Mouse (Mus musculus) spleen, adult 10 weeks (tissue): ENCODE measurements around the gene Csk. TPM values are rescaled to one million over a fixed set of nuclear protein-coding genes. Genes with fewer than 3 reads are reported as not detected.

ENCODE experiments used
- polyA plus RNA-seq: library from polyadenylated mRNA; stranded (reverse); fragments of 350-450 nt; fragmentation: Illumina TruSeq; extraction: RNeasy Lipid Tissue Mini Kit (QIAGEN cat#74804); gene quantifications from one replicate; pipeline ENCODE4 v1.2.3, GENCODE M21; 2015; ENCODE audit warnings: low replicate concordance; ENCODE audit not compliant: insufficient read depth

The Csk gene
- polyA plus RNA-seq = 262 TPM

GRCm38 (mm10) chr9:57653283-57653682, at the start of gene Csk:
Gene Csk (minus strand): TSS chr9:57653631.

DNA sequence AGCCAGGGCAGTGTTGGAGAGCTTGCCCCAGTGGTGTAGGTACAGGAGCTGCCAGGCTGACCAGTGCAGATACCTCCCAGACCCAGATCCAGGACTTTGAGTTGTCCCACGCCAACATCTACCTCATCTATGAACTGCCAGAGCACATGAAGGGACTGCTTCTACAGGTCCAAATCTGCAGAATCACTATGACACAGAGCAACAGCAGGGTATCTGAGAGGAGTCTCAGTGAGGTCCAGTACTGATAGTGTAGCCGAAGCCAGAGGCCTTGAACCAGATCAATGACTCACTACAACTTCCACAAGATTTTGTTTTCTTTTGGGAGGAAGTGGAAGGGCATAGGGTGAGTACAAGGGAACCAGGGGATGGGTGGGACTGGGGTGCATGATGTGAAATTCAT, 34.3 kb upstream of the Csk start, which contains the start of gene Cyp1a1:
TSS of gene Cyp1a1 (plus strand) at position 178 of the 400 bp plus-strand sequence.

DNA sequence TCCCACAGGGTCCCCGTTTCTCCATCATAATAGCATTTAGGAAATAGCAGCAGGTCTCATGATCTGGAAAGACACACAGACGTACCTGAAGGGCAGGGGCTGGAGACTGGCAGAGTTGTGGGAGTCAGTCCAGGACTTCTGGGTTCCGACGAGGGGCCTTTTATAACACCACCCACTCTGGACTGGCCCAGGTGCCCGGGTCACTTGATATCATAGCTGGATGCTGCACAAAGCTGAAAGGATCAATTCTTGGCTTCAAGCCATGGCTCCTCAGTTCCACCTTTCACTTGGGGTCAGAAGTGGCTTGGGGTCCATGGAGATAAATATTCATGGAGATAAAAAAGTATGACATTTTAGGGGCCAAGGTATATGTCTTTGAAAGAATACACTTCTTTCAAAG, 30.1 kb upstream of the Csk start, which contains the start of gene Cyp1a2:
TSS of gene Cyp1a2 (minus strand) at position 184 of the 400 bp plus-strand sequence.

GRCm38 (mm10) chr9:57620674-57621073, 32.8 kb downstream of the Csk start, which contains the start of gene Lman1l:
Gene Lman1l (minus strand): TSS chr9:57620774.

DNA sequence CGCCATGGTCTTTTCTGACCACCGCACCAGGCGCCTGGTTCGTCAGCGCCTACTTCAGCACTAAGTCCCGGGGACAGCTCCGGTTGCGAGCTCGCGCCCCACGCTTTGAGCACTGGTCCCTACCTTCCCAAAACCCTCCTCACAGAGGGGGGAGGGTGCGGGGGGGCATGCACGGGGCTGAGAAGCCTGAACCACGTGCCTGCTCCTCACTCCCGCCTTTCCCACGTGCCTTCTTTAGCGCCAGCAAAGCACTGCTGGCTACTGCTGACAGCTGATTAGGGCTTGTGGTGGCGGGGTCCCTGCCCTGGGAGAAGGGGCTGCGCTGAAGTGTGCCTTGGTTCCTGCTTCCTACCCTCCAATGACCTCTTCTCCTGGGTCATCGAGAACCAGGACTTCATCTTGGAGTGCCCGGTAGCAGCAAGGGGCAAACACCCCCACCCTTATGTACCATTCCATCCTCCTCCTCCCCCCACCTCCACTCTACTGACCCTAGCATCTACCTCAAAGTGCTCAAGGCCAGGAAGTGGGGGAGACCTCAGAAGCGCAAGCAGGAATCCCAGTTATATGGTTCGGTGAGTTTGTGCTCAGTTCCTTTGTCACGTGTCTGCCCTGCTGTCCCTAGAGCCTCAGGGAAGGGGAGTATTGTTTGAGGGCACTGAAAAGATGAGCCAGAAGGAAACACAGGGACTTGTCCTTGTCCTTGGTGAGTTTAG, 47.1 kb downstream of the Csk start, which contains the start of gene Cplx3:
TSS of gene Cplx3 (minus strand) at position 143 of the 713 bp plus-strand sequence.

DNA sequence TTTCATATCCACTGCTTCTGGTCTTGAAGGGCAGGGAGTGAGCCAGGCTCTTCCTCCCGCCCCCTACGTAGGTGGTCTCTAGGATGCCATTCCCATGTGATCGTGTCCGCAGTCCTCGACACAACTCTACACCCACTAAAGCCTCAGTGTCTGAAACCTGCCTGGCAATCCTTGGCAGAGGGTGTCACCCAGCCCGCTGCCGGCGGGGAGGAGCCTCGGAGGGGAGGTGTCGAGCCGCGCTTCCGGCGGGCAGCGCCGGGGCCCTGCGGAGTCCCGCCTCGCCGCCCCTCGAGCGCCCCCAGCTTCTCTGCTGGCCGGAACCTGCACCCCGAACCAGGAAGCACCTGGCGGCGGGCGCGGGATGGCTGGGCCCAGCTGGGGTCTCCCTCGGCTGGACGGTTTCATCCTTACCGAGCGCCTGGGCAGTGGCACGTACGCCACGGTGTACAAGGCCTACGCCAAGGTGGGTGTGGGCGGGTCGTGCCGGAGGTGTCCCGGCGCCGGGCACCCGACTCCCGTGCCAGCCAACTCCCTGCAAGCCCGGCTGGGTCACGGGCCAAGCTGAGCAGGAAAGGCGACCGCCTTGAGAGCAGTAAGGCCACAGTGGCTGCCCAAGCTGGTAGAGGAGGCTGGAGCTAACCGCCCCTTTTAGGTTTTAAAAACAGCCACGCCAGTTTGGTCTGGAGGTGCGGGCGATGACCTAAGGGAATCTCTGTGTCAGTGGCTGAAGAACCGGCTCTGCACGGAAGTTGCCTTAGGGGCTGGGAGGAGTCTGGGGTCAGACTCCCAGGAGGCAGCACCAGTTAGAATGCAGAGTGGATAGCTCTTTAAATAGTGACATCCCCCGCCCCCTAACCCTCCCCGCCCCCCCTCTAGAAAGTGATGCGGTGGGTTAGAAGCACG, 64.0 kb downstream of the Csk start, which contains the start of gene Ulk3:
TSS of gene Ulk3 (plus strand) at position 229 of the 903 bp plus-strand sequence.

Other genes with a start within 250 kb of the Csk start
- gene Ppcdc, start 213.5 kb downstream of the Csk start, polyA plus RNA-seq = 76.6 TPM
- gene Scamp5, start 185.6 kb downstream of the Csk start, polyA plus RNA-seq = 9.7 TPM
- gene Rpp25, start 149.6 kb downstream of the Csk start, polyA plus RNA-seq = not detected
- gene Cox5a, start 132.4 kb downstream of the Csk start, polyA plus RNA-seq = 346 TPM
- gene Fam219b, start 116.1 kb downstream of the Csk start, polyA plus RNA-seq = 22.1 TPM
- gene Mpi, start 100.9 kb downstream of the Csk start, polyA plus RNA-seq = 18.1 TPM
- gene Scamp2, start 92.7 kb downstream of the Csk start, polyA plus RNA-seq = 64.8 TPM
- gene Ulk3, start 64.2 kb downstream of the Csk start, polyA plus RNA-seq = 46.6 TPM
- gene Cplx3, start 47.4 kb downstream of the Csk start, polyA plus RNA-seq = not detected
- not detected for gene Lman1l, start 32.9 kb downstream of the Csk start, polyA plus RNA-seq
- not detected for gene Cyp1a2, start 30.1 kb upstream of the Csk start, polyA plus RNA-seq
- 0.30 TPM for gene Cyp1a1, start 34.3 kb upstream of the Csk start, polyA plus RNA-seq
- 17.7 TPM for gene Edc3, start 54.9 kb upstream of the Csk start, polyA plus RNA-seq
- gene Clk3, start 112.2 kb upstream of the Csk start, polyA plus RNA-seq = 95.7 TPM
- gene Arid3b, start 183.2 kb upstream of the Csk start, polyA plus RNA-seq = 45.0 TPM